In genomic region chr12:75629618-75630017, GRCm38 (mm10) we compare ENCODE assay signal across 20 mouse cellular contexts. TPM values are rescaled to one million over a fixed set of nuclear protein-coding genes. Genes with fewer than 3 reads are reported as not detected.
DNase-seq lines count a peak whose midpoint lies in the region; ATAC-seq and TF ChIP-seq lines count a peak whose summit lies in the region.
"Had no signal": no experiment of that assay in that cellular context is flagged by ENCODE, and none has a peak within 500 bp of the region (broad histone marks: within the 10 kb centered on the region; RNA-seq: fewer than 3 reads in every experiment).

No protein-coding gene starts in this region.

- TF ChIP-seq POLR2A in lung, adult 2 months (IDR thresholded peaks at IDR 0.05; ENCODE audit: borderline replicate concordance, extremely low read depth, low read depth, low read length), result no peak

- H3K9me3 ChIP-seq in hindbrain, postnatal 0 days (ENCODE audit: low read length), result no peaks in the 10 kb centered on the region
- no peaks in the 10 kb centered on the region for H3K9me3 ChIP-seq in hindbrain, embryonic 16.5 days (ENCODE audit: control insufficient read depth, low read length)
- H3K9me3 ChIP-seq in stomach, postnatal 0 days (ENCODE audit: control insufficient read depth, low read length), result no peaks in the 10 kb centered on the region
- H3K9me3 ChIP-seq: embryonic facial prominence, embryonic 15.5 days; hindbrain, embryonic 12.5 days; limb, embryonic 10.5 days; stomach, embryonic 15.5 days had no signal

- no peak for TF ChIP-seq EP300 in stomach, postnatal 0 days (optimal IDR thresholded peaks at IDR 0.05)

- no peak overlapping the region for H3K9ac ChIP-seq in hindbrain, postnatal 0 days (replicated peaks; ENCODE audit: low read length)
- no peak overlapping the region for H3K9ac ChIP-seq in hindbrain, embryonic 16.5 days (ENCODE audit: low read depth, low read length)
- no peak overlapping the region for H3K9ac ChIP-seq in stomach, postnatal 0 days (ENCODE audit: low read length)
- H3K9ac ChIP-seq: embryonic facial prominence, embryonic 15.5 days; hindbrain, embryonic 12.5 days; stomach, embryonic 15.5 days had no signal

- TF ChIP-seq CTCF in hindbrain, postnatal 0 days (IDR thresholded peaks at IDR 0.05; ENCODE audit: low read depth), result peak; percentile 28
- TF ChIP-seq CTCF in lung, adult 2 months (IDR thresholded peaks at IDR 0.05; ENCODE audit: insufficient read depth, low read length), result 0 out of 2 replicates have a peak, but pooled peaks have one; percentile 2
- peak; percentile 44 for TF ChIP-seq CTCF in stomach, postnatal 0 days (IDR thresholded peaks at IDR 0.05; ENCODE audit: low read depth)

- no peaks in the 10 kb centered on the region for H3K4me1 ChIP-seq in hindbrain, postnatal 0 days (ENCODE audit: insufficient read depth, low read length)
- no peaks in the 10 kb centered on the region for H3K4me1 ChIP-seq in hindbrain, embryonic 16.5 days (ENCODE audit: control insufficient read depth, insufficient read depth, low read depth, low read length)
- H3K4me1 ChIP-seq in lung, adult 2 months (ENCODE audit: control insufficient read depth, insufficient read depth, low read length), result no peaks in the 10 kb centered on the region
- H3K4me1 ChIP-seq in stomach, postnatal 0 days (replicated peaks; ENCODE audit: control insufficient read depth, insufficient read depth), result no peaks in the 10 kb centered on the region
- H3K4me1 ChIP-seq: embryonic facial prominence, embryonic 15.5 days; hindbrain, embryonic 12.5 days; limb, embryonic 10.5 days; stomach, embryonic 15.5 days had no signal

- no peak overlapping the region for H3K4me3 ChIP-seq in hindbrain, postnatal 0 days (ENCODE audit: low read length)
- H3K4me3 ChIP-seq in hindbrain, embryonic 16.5 days (ENCODE audit: low read length), result no peak overlapping the region
- no peak overlapping the region for H3K4me3 ChIP-seq in lung, adult 2 months (replicated peaks; ENCODE audit: extremely low read depth, low read depth, low read length)
- H3K4me3 ChIP-seq in stomach, postnatal 0 days (ENCODE audit: low read depth, low read length), result no peak overlapping the region
- H3K4me3 ChIP-seq: embryonic facial prominence, embryonic 15.5 days; hindbrain, embryonic 12.5 days; limb, embryonic 10.5 days; stomach, embryonic 15.5 days had no signal

- no peak overlapping the region for H3K27ac ChIP-seq in hindbrain, postnatal 0 days
- H3K27ac ChIP-seq in hindbrain, embryonic 16.5 days (ENCODE audit: low read depth, low read length), result no peak overlapping the region
- no peak overlapping the region for H3K27ac ChIP-seq in stomach, postnatal 0 days (replicated peaks)
- H3K27ac ChIP-seq: embryonic facial prominence, embryonic 15.5 days; hindbrain, embryonic 12.5 days; limb, embryonic 10.5 days; stomach, embryonic 15.5 days had no signal

- H3K36me3 ChIP-seq in hindbrain, postnatal 0 days (ENCODE audit: insufficient read depth, low read length), result no peaks in the 10 kb centered on the region
- H3K36me3 ChIP-seq in hindbrain, embryonic 16.5 days (ENCODE audit: control insufficient read depth, insufficient read depth, low read length), result no peaks in the 10 kb centered on the region
- H3K36me3 ChIP-seq in stomach, postnatal 0 days (ENCODE audit: control insufficient read depth, insufficient read depth, low read length), result no peaks in the 10 kb centered on the region
- H3K36me3 ChIP-seq: embryonic facial prominence, embryonic 15.5 days had no signal

- no peak for DNase-seq in hindbrain, postnatal 0 days (ENCODE audit: low spot score)
- no peak for DNase-seq in lung, adult 2 months
- no peak for DNase-seq in lung, postnatal 14 days
- DNase-seq in ES-CJ7 (ENCODE audit: low read depth, low spot score), result peak; percentile 72
- no peak for DNase-seq in stomach, postnatal 0 days (ENCODE audit: low spot score)
- no peak for DNase-seq in right cerebral cortex, postnatal 36 days (ENCODE audit: low spot score in 2 of 2)
- DNase-seq: cerebellum, adult 2 months; cerebellum, postnatal 36 days; gastrocnemius, postnatal 10 days; heart, postnatal 10 days; lung, postnatal 10 days; right cerebral cortex, postnatal 25 days; thymus, adult 2 months had no signal

- no peak for ATAC-seq in hindbrain, postnatal 0 days
- ATAC-seq in hindbrain, embryonic 16.5 days, result no peak
- no peak for ATAC-seq in stomach, postnatal 0 days (ENCODE audit: low FRiP score, low TSS enrichment)
- ATAC-seq: midbrain, embryonic 16.5 days had no signal

- WGBS in hindbrain, postnatal 0 days, result 56% methylated on average over 1 of the region's 1 CpGs
- 64% methylated on average over 1 of the region's 1 CpGs for WGBS in hindbrain, embryonic 16.5 days
- 72% methylated on average over 1 of the region's 1 CpGs for WGBS in lung, adult 2 months
- 83% methylated on average over 1 of the region's 1 CpGs for WGBS in stomach, postnatal 0 days

- H3K27me3 ChIP-seq in hindbrain, postnatal 0 days (ENCODE audit: insufficient read depth, low read length), result no peaks in the 10 kb centered on the region
- H3K27me3 ChIP-seq in hindbrain, embryonic 16.5 days (replicated peaks; ENCODE audit: control insufficient read depth, insufficient read depth, low read length), result no peaks in the 10 kb centered on the region
- H3K27me3 ChIP-seq in stomach, postnatal 0 days (ENCODE audit: control insufficient read depth, insufficient read depth, low read length), result no peaks in the 10 kb centered on the region
- H3K27me3 ChIP-seq: embryonic facial prominence, embryonic 15.5 days; hindbrain, embryonic 12.5 days; stomach, embryonic 15.5 days had no signal

- no peak overlapping the region for H3K4me2 ChIP-seq in hindbrain, postnatal 0 days (ENCODE audit: low read depth, low read length)
- H3K4me2 ChIP-seq in hindbrain, embryonic 16.5 days (ENCODE audit: low read length), result no peak overlapping the region
- no peak overlapping the region for H3K4me2 ChIP-seq in stomach, postnatal 0 days (replicated peaks; ENCODE audit: low read depth)
- H3K4me2 ChIP-seq: embryonic facial prominence, embryonic 15.5 days; hindbrain, embryonic 12.5 days; liver, embryonic 11.5 days; stomach, embryonic 15.5 days had no signal

RNA-seq across cellular contexts. Expression of gene Ppp2r5e, which starts 33.6 kb away (rescaled TPM):
- total RNA-seq in hindbrain, postnatal 0 days (2014; rRNA removed), result 26.7 and 34.0 TPM in 2 replicates
- polyA plus RNA-seq in hindbrain, postnatal 0 days (2015; fragmentation: Nextera tagmentation; extraction: Ambion mirVana), result 23.4 and 25.2 TPM in 2 replicates
- polyA plus RNA-seq in hindbrain, embryonic 16.5 days (2015; fragmentation: Nextera tagmentation; extraction: Ambion mirVana), result 14.5 and 15.5 TPM in 2 replicates
- polyA plus RNA-seq in lung, adult 2 months (2012; rRNA removed), result 13.8 and 23.3 TPM in 2 replicates
- 8.3 and 8.9 TPM in 2 replicates for polyA plus RNA-seq in stomach, postnatal 0 days (2015; fragmentation: Nextera tagmentation; extraction: Ambion mirVana)

RNA-seq across cellular contexts. Expression of gene Wdr89, which starts 39.7 kb away (rescaled TPM):
- total RNA-seq in hindbrain, postnatal 0 days (2014; rRNA removed), result 2.4 and 2.5 TPM in 2 replicates
- polyA plus RNA-seq in hindbrain, postnatal 0 days (2015; fragmentation: Nextera tagmentation; extraction: Ambion mirVana), result 3.7 TPM in 2 replicates
- 4.3 and 7.1 TPM in 2 replicates for polyA plus RNA-seq in hindbrain, embryonic 16.5 days (2015; fragmentation: Nextera tagmentation; extraction: Ambion mirVana)
- 1.3 and 2.0 TPM in 2 replicates for polyA plus RNA-seq in lung, adult 2 months (2012; rRNA removed)
- polyA plus RNA-seq in stomach, postnatal 0 days (2015; fragmentation: Nextera tagmentation; extraction: Ambion mirVana), result 5.9 and 6.1 TPM in 2 replicates
